Comparison of ENCODE assay signal across 27 mouse cellular contexts in the genomic region with DNA sequence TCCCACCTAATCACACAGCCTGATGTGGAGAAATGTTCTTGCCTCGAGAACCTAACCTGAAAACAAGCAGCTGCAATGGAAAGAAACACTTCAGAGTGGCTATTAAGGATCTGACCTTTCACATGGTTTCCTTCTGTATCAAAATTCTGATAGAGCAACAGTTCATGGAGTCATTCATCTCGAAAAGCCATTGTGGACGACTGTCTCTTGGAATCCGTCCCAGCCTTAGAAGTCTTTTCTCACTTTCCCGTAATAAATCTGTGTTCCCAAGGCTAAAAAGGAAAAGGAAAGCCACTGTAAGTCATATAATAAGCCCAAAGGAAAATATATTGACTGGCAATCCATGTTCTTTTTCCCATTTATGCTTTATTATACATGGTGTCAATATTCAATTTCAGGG.
A peak's percentile ranks its signal among the peaks of the same experiment; 100 is the strongest.
DNase-seq lines count a peak whose midpoint lies in the region; ATAC-seq and TF ChIP-seq lines count a peak whose summit lies in the region.
"Had no signal": no experiment of that assay in that cellular context is flagged by ENCODE, and none has a peak within 500 bp of the region (broad histone marks: within the 10 kb centered on the region; RNA-seq: fewer than 3 reads in every experiment).

No protein-coding gene starts in this region.

- H3K4me1 ChIP-seq in kidney, adult 2 months (ENCODE audit: control insufficient read depth, insufficient read depth, low read length), result no peaks in the 10 kb centered on the region
- H3K4me1 ChIP-seq in lung, embryonic 14.5 days (ENCODE audit: insufficient read depth), result peaks cover 11% of the 10 kb centered on the region
- no peaks in the 10 kb centered on the region for H3K4me1 ChIP-seq in stomach, embryonic 15.5 days
- H3K4me1 ChIP-seq in midbrain, embryonic 13.5 days (replicated peaks), result no peaks in the 10 kb centered on the region
- H3K4me1 ChIP-seq: embryonic facial prominence, embryonic 10.5 days; embryonic facial prominence, embryonic 15.5 days; forebrain, embryonic 13.5 days; limb, embryonic 10.5 days; limb, embryonic 15.5 days; liver, embryonic 13.5 days had no signal

- no peaks in the 10 kb centered on the region for H3K36me3 ChIP-seq in kidney, adult 2 months (ENCODE audit: control insufficient read depth, insufficient read depth, low read length)
- no peaks in the 10 kb centered on the region for H3K36me3 ChIP-seq in lung, embryonic 14.5 days (ENCODE audit: insufficient read depth)
- no peaks in the 10 kb centered on the region for H3K36me3 ChIP-seq in stomach, embryonic 15.5 days
- H3K36me3 ChIP-seq in midbrain, embryonic 13.5 days, result no peaks in the 10 kb centered on the region
- H3K36me3 ChIP-seq: embryonic facial prominence, embryonic 10.5 days; embryonic facial prominence, embryonic 15.5 days; heart, embryonic 13.5 days; limb, embryonic 10.5 days; limb, embryonic 15.5 days; liver, embryonic 13.5 days had no signal

- 0 out of 2 replicates have a peak overlapping the region, but pooled peaks have one; percentile 16 for H3K27ac ChIP-seq in kidney, adult 2 months (ENCODE audit: insufficient read depth, low read depth, low read length)
- peak overlapping the region; percentile 42; the same call in 1 of the 2 replicates for H3K27ac ChIP-seq in lung, embryonic 14.5 days (ENCODE audit: low read depth)
- H3K27ac ChIP-seq in stomach, embryonic 15.5 days, result peak overlapping the region; percentile 27; the same call in 1 of the 2 replicates
- no peak overlapping the region for H3K27ac ChIP-seq in midbrain, embryonic 13.5 days
- H3K27ac ChIP-seq: embryonic facial prominence, embryonic 10.5 days; embryonic facial prominence, embryonic 15.5 days; forebrain, embryonic 13.5 days; hindbrain, embryonic 14.5 days; limb, embryonic 10.5 days; limb, embryonic 15.5 days; liver, embryonic 13.5 days; macrophage had no signal

- TF ChIP-seq CTCF in kidney, adult 2 months (conservative IDR thresholded peaks at IDR 0.05; ENCODE audit: insufficient read depth, insufficient read length, low read depth, low read length), result no peak
- no peak for TF ChIP-seq CTCF in lung, embryonic 14.5 days (IDR thresholded peaks at IDR 0.05; ENCODE audit: low read depth)

- no peaks in the 10 kb centered on the region for H3K9me3 ChIP-seq in lung, embryonic 14.5 days (ENCODE audit: low read depth, low read length)
- H3K9me3 ChIP-seq in stomach, embryonic 15.5 days, result no peaks in the 10 kb centered on the region
- no peaks in the 10 kb centered on the region for H3K9me3 ChIP-seq in midbrain, embryonic 13.5 days
- H3K9me3 ChIP-seq: embryonic facial prominence, embryonic 10.5 days; embryonic facial prominence, embryonic 15.5 days; forebrain, embryonic 13.5 days; heart, embryonic 13.5 days; limb, embryonic 10.5 days; limb, embryonic 15.5 days; liver, embryonic 13.5 days had no signal

- peak; percentile 3 for DNase-seq in kidney, adult 2 months
- DNase-seq in kidney, adult 11 months, result no peak
- DNase-seq in lung, embryonic 14.5 days, result peak; percentile 73
- no peak for DNase-seq in lung, postnatal 14 days
- DNase-seq in adipocyte (ENCODE audit: low spot score), result peak; percentile 31
- DNase-seq: cerebellum, adult 8-10 months; cerebellum, postnatal 25 days; gastrocnemius, postnatal 10 days; heart, postnatal 10 days; layer of hippocampus, postnatal 36 days; liver, embryonic 13.5 days; lung, adult 18-20 months; midbrain, embryonic 14.5 days; retina, postnatal 1 day; right cerebral cortex, postnatal 14 days; thymus, postnatal 4 days had no signal

- ATAC-seq in lung, embryonic 14.5 days (ENCODE audit: insufficient read depth), result no peak
- no peak for ATAC-seq in stomach, embryonic 15.5 days (ENCODE audit: insufficient read depth, low FRiP score, low read depth)
- no peak for ATAC-seq in midbrain, embryonic 13.5 days
- ATAC-seq: CD4-positive, CD25-positive, alpha-beta regulatory T cell, adult 4 months; forebrain, embryonic 13.5 days had no signal

- H3K27me3 ChIP-seq in kidney, adult 2 months (replicated peaks; ENCODE audit: control insufficient read depth, insufficient read depth, low read length), result no peaks in the 10 kb centered on the region
- no peaks in the 10 kb centered on the region for H3K27me3 ChIP-seq in lung, embryonic 14.5 days (ENCODE audit: insufficient read depth, low read length)
- no peaks in the 10 kb centered on the region for H3K27me3 ChIP-seq in stomach, embryonic 15.5 days (replicated peaks)
- H3K27me3 ChIP-seq in midbrain, embryonic 13.5 days, result no peaks in the 10 kb centered on the region
- H3K27me3 ChIP-seq: embryonic facial prominence, embryonic 15.5 days; forebrain, embryonic 13.5 days; heart, embryonic 13.5 days; limb, embryonic 15.5 days; liver, embryonic 13.5 days had no signal

- whole genome bisulfite sequencing in kidney, adult 2 months, result 58% methylated on average over 5 of the region's 5 CpGs
- 35% methylated on average over 5 of the region's 5 CpGs for WGBS in lung, embryonic 14.5 days
- WGBS in stomach, embryonic 15.5 days, result 48% methylated on average over 5 of the region's 5 CpGs
- 81% methylated on average over 5 of the region's 5 CpGs for WGBS in midbrain, embryonic 13.5 days

- TF ChIP-seq POLR2A in kidney, adult 2 months (IDR thresholded peaks at IDR 0.05; ENCODE audit: low read depth, low read length), result no peak

- no peak overlapping the region for H3K4me2 ChIP-seq in lung, embryonic 14.5 days
- H3K4me2 ChIP-seq in stomach, embryonic 15.5 days, result no peak overlapping the region
- no peak overlapping the region for H3K4me2 ChIP-seq in midbrain, embryonic 13.5 days (replicated peaks)
- H3K4me2 ChIP-seq: embryonic facial prominence, embryonic 15.5 days; forebrain, embryonic 13.5 days; heart, embryonic 13.5 days; hindbrain, embryonic 14.5 days; limb, embryonic 15.5 days; liver, embryonic 13.5 days had no signal

- H3K4me3 ChIP-seq in kidney, adult 2 months (ENCODE audit: insufficient read depth, low read depth, low read length), result no peak overlapping the region
- H3K4me3 ChIP-seq in lung, embryonic 14.5 days (ENCODE audit: low read depth, low read length), result no peak overlapping the region
- no peak overlapping the region for H3K4me3 ChIP-seq in stomach, embryonic 15.5 days (replicated peaks)
- H3K4me3 ChIP-seq in midbrain, embryonic 13.5 days (replicated peaks), result no peak overlapping the region
- H3K4me3 ChIP-seq: embryonic facial prominence, embryonic 10.5 days; embryonic facial prominence, embryonic 15.5 days; forebrain, embryonic 13.5 days; heart, embryonic 13.5 days; limb, embryonic 10.5 days; limb, embryonic 15.5 days; liver, embryonic 13.5 days had no signal

- H3K9ac ChIP-seq in lung, embryonic 14.5 days, result no peak overlapping the region
- no peak overlapping the region for H3K9ac ChIP-seq in stomach, embryonic 15.5 days
- no peak overlapping the region for H3K9ac ChIP-seq in midbrain, embryonic 13.5 days (replicated peaks)
- H3K9ac ChIP-seq: embryonic facial prominence, embryonic 15.5 days; forebrain, embryonic 13.5 days; heart, embryonic 13.5 days; hindbrain, embryonic 14.5 days; limb, embryonic 15.5 days; liver, embryonic 13.5 days had no signal

Comparison
In these comparisons a context has a peak if more than half of its experiments do, and no peak if none do; other contexts are left out.
1. DNase-seq: peak in kidney, adult 2 months (single experiment), lung, embryonic 14.5 days (single experiment) and adipocyte (single experiment); none in kidney, adult 11 months (single experiment) and lung, postnatal 14 days (single experiment).